ENCODE assay signal across 9 mouse cellular contexts in the genomic region with DNA sequence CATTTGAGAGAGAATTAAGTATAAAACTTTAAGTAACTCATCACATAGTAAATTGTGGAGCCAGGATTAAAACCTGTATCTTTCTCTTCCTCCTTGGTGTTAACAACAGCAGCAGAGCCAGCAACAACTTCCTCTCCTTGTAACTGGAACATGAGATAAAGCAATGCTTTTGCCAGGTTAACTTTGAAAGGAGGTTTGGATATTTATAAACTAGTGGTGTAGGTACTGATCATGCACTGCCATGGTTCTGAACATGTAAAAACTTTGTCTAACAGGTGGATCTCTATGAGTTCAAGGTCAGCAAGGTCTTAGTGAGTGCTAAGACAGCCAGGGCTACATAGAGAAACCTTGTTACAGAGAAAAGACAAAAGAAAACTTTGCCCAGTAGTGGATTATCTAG. TPM values are rescaled to one million over a fixed set of nuclear protein-coding genes. Genes with fewer than 3 reads are reported as not detected.
A peak's percentile ranks its signal among the peaks of the same experiment; 100 is the strongest.
DNase-seq lines count a peak whose midpoint lies in the region; ATAC-seq lines count a peak whose summit lies in the region.
"Had no signal": no experiment of that assay in that cellular context is flagged by ENCODE, and none has a peak within 500 bp of the region (broad histone marks: within the 10 kb centered on the region; RNA-seq: fewer than 3 reads in every experiment).

No protein-coding gene starts in this region.

- peak; percentile 85 for DNase-seq in heart, adult 11 months
- DNase-seq in heart, postnatal 4 days, result no peak
- no peak for DNase-seq in frontal cortex, postnatal 10 days (ENCODE audit: low spot score in 2 of 2)
- no peak for DNase-seq in adrenal gland, postnatal 14 days
- no peak for DNase-seq in cerebellum, adult 11-12 months
- DNase-seq: kidney, postnatal 36 days had no signal

- H3K4me1 ChIP-seq in embryonic facial prominence, embryonic 15.5 days, result peaks cover 20% of the 10 kb centered on the region
- H3K4me1 ChIP-seq in hindbrain, embryonic 15.5 days (replicated peaks), result peaks cover 35% of the 10 kb centered on the region
- H3K4me1 ChIP-seq in midbrain, embryonic 12.5 days, result peaks cover 23% of the 10 kb centered on the region

- no peaks in the 10 kb centered on the region; the same call in 1 of the 2 replicates for H3K36me3 ChIP-seq in embryonic facial prominence, embryonic 15.5 days
- no peaks in the 10 kb centered on the region for H3K36me3 ChIP-seq in hindbrain, embryonic 15.5 days
- H3K36me3 ChIP-seq in midbrain, embryonic 12.5 days, result peaks cover 9% of the 10 kb centered on the region

- ATAC-seq in embryonic facial prominence, embryonic 15.5 days (ENCODE audit: insufficient number of reproducible peaks, low FRiP score, low TSS enrichment, low read depth), result no peak
- ATAC-seq in hindbrain, embryonic 15.5 days (ENCODE audit: low FRiP score, low read depth), result no peak
- no peak for ATAC-seq in midbrain, embryonic 12.5 days (ENCODE audit: low FRiP score, low read depth)

- peak overlapping the region; percentile 44 for H3K4me2 ChIP-seq in embryonic facial prominence, embryonic 15.5 days (replicated peaks)
- peak overlapping the region; percentile 63 for H3K4me2 ChIP-seq in hindbrain, embryonic 15.5 days
- peak overlapping the region; percentile 61 for H3K4me2 ChIP-seq in midbrain, embryonic 12.5 days (replicated peaks)

- H3K9me3 ChIP-seq in embryonic facial prominence, embryonic 15.5 days (replicated peaks), result no peaks in the 10 kb centered on the region
- H3K9me3 ChIP-seq in hindbrain, embryonic 15.5 days, result no peaks in the 10 kb centered on the region
- no peaks in the 10 kb centered on the region for H3K9me3 ChIP-seq in midbrain, embryonic 12.5 days

- H3K27me3 ChIP-seq in embryonic facial prominence, embryonic 15.5 days, result no peaks in the 10 kb centered on the region
- no peaks in the 10 kb centered on the region for H3K27me3 ChIP-seq in hindbrain, embryonic 15.5 days
- H3K27me3 ChIP-seq in midbrain, embryonic 12.5 days, result no peaks in the 10 kb centered on the region

- H3K27ac ChIP-seq in embryonic facial prominence, embryonic 15.5 days (replicated peaks), result no peak overlapping the region
- H3K27ac ChIP-seq in hindbrain, embryonic 15.5 days (replicated peaks), result no peak overlapping the region
- no peak overlapping the region for H3K27ac ChIP-seq in midbrain, embryonic 12.5 days (replicated peaks)

- no peak overlapping the region for H3K9ac ChIP-seq in embryonic facial prominence, embryonic 15.5 days
- H3K9ac ChIP-seq in hindbrain, embryonic 15.5 days, result peak overlapping the region; percentile 36; the same call in 1 of the 2 replicates
- 0 out of 2 replicates have a peak overlapping the region, but pooled peaks have one; percentile 32 for H3K9ac ChIP-seq in midbrain, embryonic 12.5 days (replicated peaks)

- H3K4me3 ChIP-seq in embryonic facial prominence, embryonic 15.5 days (replicated peaks), result peak overlapping the region; percentile 18
- peak overlapping the region; percentile 37 for H3K4me3 ChIP-seq in hindbrain, embryonic 15.5 days
- peak overlapping the region; percentile 34 for H3K4me3 ChIP-seq in midbrain, embryonic 12.5 days

RNA-seq across cellular contexts. Expression of a gene that starts 3.4 kb away (rescaled TPM):
- 10 to 100 TPM; 53.1 TPM for total RNA-seq in heart, postnatal 4 days (2021)
- 8.8 and 9.9 TPM in 2 replicates for polyA plus RNA-seq in embryonic facial prominence, embryonic 15.5 days (2015; fragmentation: Nextera tagmentation; extraction: Ambion mirVana)
- polyA plus RNA-seq in hindbrain, embryonic 15.5 days (2015; fragmentation: Nextera tagmentation; extraction: Ambion mirVana), result 10.2 and 10.4 TPM in 2 replicates
- 12.3 and 12.8 TPM in 2 replicates for polyA plus RNA-seq in midbrain, embryonic 12.5 days (2016; fragmentation: Nextera tagmentation; extraction: Ambion mirVana)
- 62.0 and 64.6 TPM in 2 replicates for total RNA-seq in adrenal gland, postnatal 14 days (2021)
